Mouse (Mus musculus) G1E-ER4 (cell line): ENCODE data around the gene Psma3. TPM values are rescaled to one million over a fixed set of nuclear protein-coding genes. Genes with fewer than 3 reads are reported as not detected.

Source experiments
- GATA1 ChIP-seq: IDR thresholded peaks from one replicate; pipeline ENCODE4 v1.8.0; 2012; ENCODE audit warnings: low read length, inconsistent platforms
- polyA plus RNA-seq: library from polyadenylated mRNA; stranded (reverse); fragments of >175 nt; gene quantifications from 2 replicates; pipeline ENCODE4 v1.2.3, GENCODE M21; 2012

Psma3 gene
- polyA plus RNA-seq, 1 experiment, result 14.2 TPM

DNA sequence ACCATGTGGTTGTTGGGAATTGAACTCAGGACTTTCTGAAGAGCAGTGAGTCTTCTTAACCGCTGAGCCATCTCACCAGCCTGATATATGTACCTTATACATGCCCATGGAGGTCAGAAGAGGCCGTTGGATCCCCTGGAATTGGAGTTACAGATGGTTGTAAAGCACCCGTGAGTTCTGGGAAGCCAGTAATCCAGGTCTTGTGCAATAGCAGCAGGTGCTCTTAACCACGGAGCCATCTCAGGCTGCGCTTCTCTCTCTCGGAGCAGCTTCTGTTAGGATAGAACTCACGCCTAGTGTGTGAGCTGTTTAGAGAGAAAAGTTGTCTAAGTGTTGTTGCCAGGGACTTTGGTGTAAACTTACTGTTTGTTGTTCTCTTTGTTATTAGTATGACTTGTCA is 3.9 kb downstream of the Psma3 start:
- no peak for TF ChIP-seq GATA1

DNA sequence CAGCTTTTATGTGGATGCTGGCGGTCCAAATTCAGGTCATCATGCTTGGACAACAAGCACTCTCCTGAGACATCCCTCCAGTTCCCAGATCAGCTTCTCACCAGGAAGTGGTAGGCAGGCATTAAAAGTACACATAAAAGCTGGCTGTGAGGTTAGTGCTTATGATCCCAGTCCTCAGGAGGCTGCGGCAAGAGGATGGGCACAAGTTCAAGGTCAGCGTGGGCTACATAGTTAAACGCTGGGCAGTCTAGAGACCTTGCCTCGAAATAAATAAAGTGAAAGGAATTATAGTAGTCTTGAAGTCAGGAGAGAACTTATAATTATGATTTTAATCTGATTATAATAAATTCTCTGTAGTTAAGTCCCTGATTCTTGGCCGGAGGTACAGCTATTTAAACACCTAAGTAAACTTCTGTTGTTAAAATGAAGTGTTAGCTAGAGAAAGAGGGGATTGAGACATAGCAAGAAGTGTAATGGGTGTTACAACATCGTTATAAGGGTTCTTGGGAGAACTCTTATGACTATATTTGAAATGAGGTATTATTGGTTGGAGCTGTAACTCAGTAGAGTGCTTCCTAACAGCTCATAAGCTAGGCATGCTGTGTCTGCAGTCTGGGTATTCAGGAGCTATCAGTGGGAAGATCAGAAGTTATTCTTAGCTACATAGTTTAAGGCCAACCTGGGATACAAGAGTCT is 10.6 kb downstream of the Psma3 start:
- no peak for TF ChIP-seq GATA1

DNA sequence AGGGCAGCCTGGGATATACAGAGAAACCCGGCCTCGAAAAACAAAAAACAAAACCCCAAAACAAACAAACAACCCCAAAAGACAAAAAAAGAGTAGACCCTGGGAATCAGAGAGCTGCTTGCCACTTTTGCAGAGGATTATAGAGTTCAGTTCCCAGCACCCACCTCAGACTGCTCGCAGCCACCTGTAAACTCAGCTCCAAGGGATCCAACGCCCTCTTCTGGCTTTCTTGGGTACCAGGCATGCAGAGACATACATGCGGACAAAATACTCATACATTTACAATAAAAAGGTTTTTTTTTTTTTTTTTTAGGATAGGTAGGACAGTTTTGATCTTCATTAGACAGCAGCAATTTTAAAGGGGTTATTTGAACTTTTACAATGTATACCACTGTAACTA is 22.8 kb downstream of the Psma3 start:
- no peak for TF ChIP-seq GATA1

DNA sequence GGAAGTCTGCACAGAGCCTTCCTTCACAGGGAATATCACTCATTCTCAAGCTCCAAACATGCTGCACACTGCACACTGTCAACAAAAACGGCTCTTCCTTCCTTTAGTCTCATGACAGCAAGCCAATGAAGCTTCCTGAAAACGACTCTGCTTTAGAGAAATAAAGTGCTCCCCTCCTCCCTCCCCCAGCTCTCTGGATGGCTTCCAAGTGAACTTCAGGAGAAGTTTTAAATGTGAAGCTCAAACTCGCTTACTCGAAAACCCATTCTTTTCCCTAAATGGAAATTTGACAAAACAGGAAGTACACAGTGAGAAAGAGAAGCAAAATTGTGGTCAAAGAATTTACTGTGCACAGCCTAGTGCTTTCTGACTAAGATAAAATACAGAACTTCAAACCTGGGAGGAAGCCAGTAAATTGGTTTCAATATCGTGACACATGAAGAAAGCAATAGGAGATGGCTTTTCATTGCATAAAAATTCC is 25.0 kb downstream of the Psma3 start:
- TF ChIP-seq GATA1, result no peak

DNA sequence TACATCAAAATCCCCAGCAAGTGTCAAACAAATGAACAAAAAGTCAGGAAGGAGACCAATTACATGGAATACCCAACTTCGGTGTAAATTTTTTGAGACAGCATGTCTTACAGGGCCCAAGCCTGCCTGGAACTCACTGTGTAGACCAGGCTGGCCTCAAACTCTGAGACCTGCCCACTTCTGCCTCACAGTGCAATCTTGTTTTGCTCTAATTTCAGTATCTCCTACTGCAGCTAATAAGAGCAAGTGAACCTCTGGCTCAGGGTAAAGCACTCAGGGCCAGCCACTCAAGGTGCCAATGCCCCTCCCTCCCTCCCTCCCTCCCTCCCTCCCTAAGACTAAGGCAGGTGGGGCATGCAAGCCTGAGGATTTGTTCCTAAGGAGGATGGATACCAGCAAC is 25.9 kb downstream of the Psma3 start:
- TF ChIP-seq GATA1, result no peak

DNA sequence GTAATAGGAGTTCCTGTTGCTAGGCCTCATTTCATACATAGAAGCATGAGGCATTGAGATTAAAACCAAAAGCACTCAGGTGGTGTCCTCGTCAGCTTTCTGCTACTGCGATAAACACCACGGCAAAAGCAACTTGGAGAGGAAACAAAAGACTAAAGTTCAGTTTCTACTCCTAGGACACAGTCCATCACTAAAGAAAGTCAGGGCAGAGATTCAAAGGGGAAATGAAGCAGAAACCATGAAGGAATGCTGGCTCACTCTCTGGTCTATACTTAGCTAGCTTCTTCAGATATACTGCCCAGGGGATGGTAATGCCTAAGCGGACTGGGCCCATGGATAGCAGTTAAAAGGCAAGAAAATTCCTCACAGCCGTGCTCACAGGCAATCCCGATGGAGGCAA is 27.0 kb downstream of the Psma3 start:
- TF ChIP-seq GATA1, result no peak

DNA sequence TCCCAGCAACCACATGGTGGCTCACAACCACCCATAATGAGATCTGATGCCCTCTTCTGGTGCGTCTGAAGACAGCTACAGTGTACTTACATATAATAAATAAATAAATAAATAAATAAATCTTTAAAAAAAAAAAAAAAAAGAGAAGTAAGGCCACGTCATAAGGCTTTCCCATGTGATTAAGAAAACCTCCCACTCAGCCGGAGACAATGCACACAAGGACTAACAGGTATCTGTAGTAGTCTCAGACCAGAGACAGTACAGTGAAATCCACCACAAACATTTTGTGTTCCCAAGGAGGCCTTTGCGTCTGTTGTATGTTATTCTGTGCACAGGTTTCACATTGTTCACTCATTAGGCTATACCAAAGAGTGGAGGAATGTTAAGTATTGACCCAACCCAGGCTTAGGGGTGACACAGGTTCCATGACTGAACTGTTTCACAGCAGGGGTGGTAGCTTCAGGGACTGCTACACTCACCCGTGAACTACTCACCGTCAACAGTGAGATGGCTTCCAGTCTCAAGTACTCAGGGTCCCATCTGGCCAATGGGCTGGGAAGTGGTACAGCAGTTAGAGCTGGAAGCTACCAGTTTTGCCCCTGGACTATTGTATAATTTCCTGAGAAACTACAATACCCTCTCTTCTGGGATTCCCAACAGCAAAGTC is 29.5 kb downstream of the Psma3 start:
- no peak for TF ChIP-seq GATA1

DNA sequence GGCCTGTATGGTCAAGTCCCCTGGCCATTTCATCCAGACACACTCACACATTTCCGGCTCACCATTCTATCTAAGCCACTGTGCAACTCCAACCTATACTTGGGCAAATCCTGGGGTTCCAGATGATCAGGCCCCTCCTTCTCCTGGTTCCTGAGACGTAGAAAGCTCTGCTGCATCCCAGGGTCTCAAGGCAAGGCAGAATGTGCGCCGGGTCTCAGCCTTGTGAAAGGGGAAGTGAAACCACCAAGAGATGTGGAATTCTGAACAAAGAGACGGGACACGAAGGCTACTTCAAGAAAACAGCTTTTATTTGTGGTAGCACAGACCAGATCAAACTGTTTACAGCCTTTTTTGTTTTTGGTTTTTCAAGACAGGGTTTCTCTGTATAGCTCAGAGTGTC is 31.7 kb downstream of the Psma3 start:
- no peak for TF ChIP-seq GATA1

DNA sequence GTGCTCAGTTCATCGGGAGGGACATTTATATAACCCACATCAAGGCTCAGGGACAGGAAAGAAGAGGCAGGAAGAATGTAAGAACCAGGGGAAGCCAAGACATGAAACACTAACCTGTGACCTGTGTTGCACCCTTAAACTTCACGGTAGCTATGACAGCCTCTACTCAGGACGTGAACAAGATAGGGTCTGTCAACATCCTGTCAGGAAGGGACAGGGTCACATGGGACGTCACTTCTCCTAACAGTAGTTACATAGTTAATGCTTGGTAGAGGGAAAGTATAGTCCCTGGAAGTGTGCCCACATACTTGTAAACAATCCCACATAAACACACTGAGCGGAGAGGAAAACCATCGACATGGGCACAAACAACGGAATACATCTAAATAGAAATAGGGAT is 32.5 kb downstream of the Psma3 start:
- no peak for TF ChIP-seq GATA1

DNA sequence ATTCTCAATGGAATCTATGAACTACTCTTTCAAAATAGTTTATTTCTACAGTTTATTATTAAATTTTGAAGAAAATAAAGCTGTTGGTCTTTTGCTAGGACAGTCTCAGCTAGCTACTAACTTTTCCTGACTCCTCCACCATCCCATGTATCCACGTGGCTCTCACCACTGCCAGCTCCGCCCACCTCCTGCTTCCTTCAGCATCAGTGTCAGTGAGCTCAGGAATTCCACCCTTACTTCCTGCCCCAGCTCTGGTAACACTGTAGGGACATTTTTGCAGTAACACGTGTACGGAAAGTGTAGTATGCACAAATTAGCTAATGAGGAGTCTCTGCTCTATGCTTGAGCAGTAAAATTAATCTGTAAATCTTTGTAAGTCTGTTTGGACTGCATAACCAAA is 35.3 kb downstream of the Psma3 start:
- no peak for TF ChIP-seq GATA1

DNA sequence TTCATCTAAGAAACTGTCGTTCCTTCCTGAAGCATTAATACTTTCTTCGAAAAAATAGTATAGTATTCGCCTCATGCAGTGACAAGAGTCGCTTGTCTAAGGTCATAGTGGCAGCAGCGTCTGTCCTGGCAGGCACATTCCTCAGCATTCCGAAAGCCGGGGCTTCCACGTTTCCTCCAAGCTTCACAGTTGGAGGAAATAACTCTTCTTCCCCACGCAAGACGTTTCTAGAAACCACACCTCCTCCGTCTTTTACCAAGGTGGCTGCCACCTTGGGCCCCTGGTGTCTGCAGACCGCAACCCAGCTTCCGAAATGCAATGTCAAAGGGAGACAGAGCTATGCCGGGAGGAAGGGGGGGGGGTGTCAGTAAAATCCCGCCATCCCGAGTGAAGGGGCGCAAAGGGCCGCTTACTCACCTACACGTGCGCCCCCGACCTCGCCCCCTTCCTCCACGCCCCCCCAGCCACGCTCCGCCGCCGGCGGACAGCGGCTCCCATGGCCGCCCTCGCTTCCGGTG is 40.5 kb downstream of the Psma3 start:
- TF ChIP-seq GATA1, result no peak

DNA sequence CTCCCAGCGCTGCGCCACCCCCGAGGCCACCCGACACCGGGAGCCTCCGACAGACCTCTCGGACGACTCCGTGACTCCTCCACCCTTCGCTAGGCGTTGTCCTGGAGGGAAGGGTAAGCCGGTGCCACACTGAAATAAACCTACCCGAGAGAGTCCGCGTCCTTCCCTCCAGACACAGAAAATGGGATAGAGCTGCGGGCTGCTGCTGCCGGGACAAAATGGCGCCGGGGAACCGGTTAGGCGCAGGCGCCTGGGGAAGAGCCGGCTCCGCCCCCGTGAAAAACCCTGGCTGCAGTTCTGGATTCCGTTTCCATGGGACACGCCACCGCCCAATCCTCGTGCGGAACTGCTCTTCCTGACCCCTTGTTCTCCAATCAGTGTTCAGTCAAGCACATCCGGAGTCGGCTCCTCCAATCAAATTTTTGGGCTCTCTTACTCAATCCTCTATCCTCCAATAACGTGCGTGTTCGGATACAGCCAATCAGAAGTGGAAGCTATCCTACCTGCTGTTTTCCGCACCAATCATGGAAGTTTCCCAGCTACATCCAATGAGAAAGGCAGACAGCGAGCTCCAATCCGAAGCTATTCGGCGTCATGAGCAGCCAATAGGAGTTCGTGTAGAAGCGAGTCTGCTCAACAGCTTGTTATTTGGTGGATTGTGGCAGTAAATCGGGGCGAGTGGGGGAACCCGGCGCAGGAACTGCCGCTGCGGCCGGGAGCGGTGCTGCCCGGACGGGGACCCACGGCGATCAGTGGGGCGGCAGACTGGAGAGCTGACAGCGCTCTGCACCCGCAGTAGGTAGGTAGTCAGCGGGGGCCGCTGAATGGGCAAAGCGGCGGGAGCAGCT is 41.2 kb downstream of the Psma3 start, which contains the start of gene Arid4a:
TSS of gene Arid4a (plus strand) at position 628 of the 848 bp plus-strand sequence.
- TF ChIP-seq GATA1, result no peak

DNA sequence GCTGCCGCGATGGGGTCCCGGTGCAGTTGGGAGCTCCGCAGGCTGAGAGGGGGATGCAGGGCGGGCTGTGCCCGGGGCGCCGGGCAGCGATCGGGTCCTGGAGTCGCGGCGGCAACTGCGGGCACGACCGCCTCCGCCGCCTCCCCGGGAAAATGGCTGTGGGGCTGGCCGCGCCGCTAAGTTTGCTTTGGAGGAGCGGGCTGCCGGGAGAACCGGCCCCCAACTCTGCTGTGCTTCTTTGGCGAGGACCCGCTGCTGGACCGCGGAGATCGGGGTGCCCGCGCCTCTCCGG is 41.7 kb downstream of the Psma3 start:
- no peak for TF ChIP-seq GATA1

DNA sequence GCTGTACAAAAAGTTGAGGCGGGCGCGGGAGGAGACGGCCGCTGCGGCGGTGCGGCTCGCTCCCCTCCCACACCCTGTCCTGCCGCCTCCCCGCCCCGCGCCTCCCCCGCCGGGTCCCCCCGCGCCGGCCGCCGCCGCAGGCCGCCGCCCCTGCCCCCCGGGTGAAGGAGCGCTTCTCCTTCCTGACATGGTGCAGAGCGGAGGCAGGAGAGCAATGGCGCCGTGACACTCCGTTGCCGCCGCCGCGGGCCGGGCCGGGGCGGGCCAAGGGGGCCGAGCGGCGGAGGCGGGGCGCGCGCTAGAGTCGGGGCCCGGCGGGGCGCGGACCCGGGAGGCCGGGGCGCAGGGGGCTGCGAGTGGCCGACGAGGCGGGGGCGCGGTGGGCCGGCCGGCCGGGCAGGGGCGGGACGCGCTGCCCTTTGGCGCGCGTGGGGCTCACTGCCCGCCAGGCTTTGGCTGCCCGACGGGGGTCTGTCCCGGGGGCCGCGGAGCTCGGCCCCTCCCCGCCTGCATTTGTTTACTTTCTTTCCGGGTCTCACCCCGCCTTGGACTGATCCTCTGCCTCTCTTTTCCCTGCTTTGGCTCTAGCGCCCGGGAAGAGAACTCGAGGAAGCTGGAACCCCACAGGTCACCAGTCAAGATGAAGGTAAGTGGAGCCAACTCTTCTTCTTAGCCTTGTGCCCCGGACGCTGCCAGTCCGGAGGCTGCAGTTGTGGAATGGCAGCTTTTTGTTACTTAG is 42.3 kb downstream of the Psma3 start:
- TF ChIP-seq GATA1, result no peak

DNA sequence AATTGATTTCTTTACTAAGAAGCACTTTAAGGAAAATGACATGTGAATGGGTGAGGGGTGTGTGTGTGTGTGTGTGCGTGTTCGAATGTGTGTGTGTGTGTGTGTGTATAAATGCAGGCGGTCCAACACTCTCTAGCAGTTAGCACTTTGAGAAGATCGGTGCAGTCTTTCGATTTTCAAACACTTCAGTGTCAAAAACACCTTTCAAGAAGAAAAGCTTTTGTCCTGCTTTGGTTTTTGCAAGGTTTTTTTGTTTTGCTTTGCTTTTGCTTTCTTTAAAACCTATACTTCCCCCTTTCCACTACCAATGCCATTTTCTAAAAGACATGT is 42.8 kb downstream of the Psma3 start:
- TF ChIP-seq GATA1, result no peak

DNA sequence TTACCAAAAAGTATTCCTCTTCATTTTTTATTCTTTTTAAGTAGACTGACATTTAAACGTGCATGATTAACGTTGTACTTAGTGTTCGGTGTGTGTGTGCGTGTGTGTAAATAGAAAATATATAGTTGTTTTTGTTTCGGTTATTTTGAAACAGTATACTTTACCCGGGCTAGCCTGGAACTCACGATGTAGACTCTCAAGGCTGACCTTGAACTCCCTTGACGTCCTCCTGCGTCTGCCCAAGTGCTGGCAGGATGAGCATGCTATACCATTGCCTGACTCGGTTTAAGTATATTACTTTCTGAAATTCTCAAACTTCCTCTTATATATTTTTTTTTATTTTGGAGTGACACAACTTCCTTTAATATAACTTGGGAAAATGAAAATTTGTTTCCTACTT is 43.4 kb downstream of the Psma3 start:
- no peak for TF ChIP-seq GATA1
